ENCODE assay signal across 13 mouse cellular contexts in the genomic region with DNA sequence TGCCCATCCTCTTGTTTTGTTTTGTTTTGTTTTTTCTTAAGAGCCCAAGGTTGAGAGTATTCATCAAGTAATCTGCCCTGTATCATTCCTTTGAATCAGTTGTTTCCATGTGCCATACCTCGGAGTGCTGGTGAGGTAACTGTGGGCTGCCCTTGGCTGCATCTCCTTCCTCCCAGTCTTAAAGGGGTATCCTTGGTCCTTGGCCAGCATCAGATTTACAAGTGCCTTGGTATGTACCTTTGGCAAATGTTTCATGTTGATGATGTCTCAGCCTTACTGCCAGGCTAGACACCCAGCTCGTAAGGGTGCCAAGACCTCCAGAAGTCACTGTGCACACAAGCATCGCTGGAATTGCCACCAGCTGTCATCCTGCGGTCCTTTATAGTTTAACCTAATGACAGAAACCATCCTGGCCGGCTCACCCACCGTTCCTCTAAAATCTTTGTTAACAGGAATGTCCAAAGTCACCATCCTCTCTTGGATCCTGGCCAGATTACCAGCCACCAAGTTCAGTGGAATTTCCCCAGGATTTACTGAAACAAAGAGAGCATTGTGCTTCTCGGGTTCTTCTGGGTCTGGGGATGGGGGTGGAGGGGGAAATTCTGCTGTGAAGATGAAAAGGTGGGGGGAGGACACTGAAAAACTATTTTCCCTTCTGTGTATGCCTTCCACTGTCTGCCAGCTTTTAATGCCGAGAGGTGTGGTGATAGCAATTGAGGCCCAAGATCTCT.
DNase-seq lines count a peak whose midpoint lies in the region; ATAC-seq lines count a peak whose summit lies in the region.
"Had no signal": no experiment of that assay in that cellular context is flagged by ENCODE, and none has a peak within 500 bp of the region (broad histone marks: within the 10 kb centered on the region; RNA-seq: fewer than 3 reads in every experiment).

No protein-coding gene starts in this region.

- ATAC-seq in hindbrain, embryonic 11.5 days (ENCODE audit: low FRiP score): no peak
- no peak for ATAC-seq in hindbrain, embryonic 14.5 days (ENCODE audit: low FRiP score)

- H3K9me3 ChIP-seq in hindbrain, embryonic 11.5 days (ENCODE audit: control insufficient read depth, low read length): no peaks in the 10 kb centered on the region
- no peaks in the 10 kb centered on the region for H3K9me3 ChIP-seq in hindbrain, embryonic 14.5 days (ENCODE audit: control insufficient read depth, low read length)
- H3K9me3 ChIP-seq: embryonic facial prominence, embryonic 13.5 days; neural tube, embryonic 13.5 days had no signal

- no peaks in the 10 kb centered on the region for H3K36me3 ChIP-seq in hindbrain, embryonic 11.5 days (ENCODE audit: control insufficient read depth, insufficient read depth, low read length)
- H3K36me3 ChIP-seq in hindbrain, embryonic 14.5 days (replicated peaks; ENCODE audit: control insufficient read depth, insufficient read depth): no peaks in the 10 kb centered on the region
- H3K36me3 ChIP-seq: embryonic facial prominence, embryonic 13.5 days; neural tube, embryonic 13.5 days had no signal

- H3K9ac ChIP-seq in hindbrain, embryonic 11.5 days (ENCODE audit: low read depth, low read length): no peak overlapping the region
- no peak overlapping the region for H3K9ac ChIP-seq in hindbrain, embryonic 14.5 days
- H3K9ac ChIP-seq: embryonic facial prominence, embryonic 13.5 days; neural tube, embryonic 13.5 days had no signal

- whole genome bisulfite sequencing in hindbrain, embryonic 11.5 days: 65% methylated on average over 8 of the region's 8 CpGs
- 40% methylated on average over 8 of the region's 8 CpGs for WGBS in hindbrain, embryonic 14.5 days

- no peak overlapping the region for H3K4me2 ChIP-seq in hindbrain, embryonic 11.5 days (replicated peaks; ENCODE audit: low read depth, low read length)
- no peak overlapping the region for H3K4me2 ChIP-seq in hindbrain, embryonic 14.5 days (replicated peaks)
- H3K4me2 ChIP-seq: embryonic facial prominence, embryonic 13.5 days; neural tube, embryonic 13.5 days had no signal

- no peak overlapping the region for H3K4me3 ChIP-seq in hindbrain, embryonic 11.5 days (ENCODE audit: low read depth, low read length)
- H3K4me3 ChIP-seq in hindbrain, embryonic 14.5 days (replicated peaks; ENCODE audit: low read length): no peak overlapping the region
- H3K4me3 ChIP-seq: embryonic facial prominence, embryonic 13.5 days; neural tube, embryonic 13.5 days had no signal

- H3K4me1 ChIP-seq in hindbrain, embryonic 11.5 days (replicated peaks; ENCODE audit: control insufficient read depth, insufficient read depth, low read length): no peaks in the 10 kb centered on the region; the same call in 1 of the 2 replicates
- 0 out of 2 replicates have a peak, but pooled peaks cover 2% of the 10 kb centered on the region for H3K4me1 ChIP-seq in hindbrain, embryonic 14.5 days (replicated peaks; ENCODE audit: control insufficient read depth, insufficient read depth, low read length)

- no peak overlapping the region for H3K27ac ChIP-seq in hindbrain, embryonic 11.5 days (ENCODE audit: low read depth, low read length)
- H3K27ac ChIP-seq in hindbrain, embryonic 14.5 days: no peak overlapping the region
- H3K27ac ChIP-seq: kidney, postnatal 0 days; neural tube, embryonic 13.5 days had no signal

- peak; percentile 15 for DNase-seq in embryo, embryonic 10.5 days (ENCODE audit: low spot score)
- DNase-seq in embryo, embryonic 9.5 days (ENCODE audit: extremely low spot score): no peak
- peak; percentile 25 for DNase-seq in hindbrain, embryonic 11.5 days (ENCODE audit: low spot score)
- DNase-seq in hindbrain, embryonic 14.5 days (ENCODE audit: low spot score): no peak
- DNase-seq in urinary bladder, postnatal 14 days (ENCODE audit: low spot score): peak; percentile 9
- no peak for DNase-seq in urinary bladder, adult 18-20 months (ENCODE audit: low spot score in 2 of 2)
- no peak for DNase-seq in layer of hippocampus, adult 18-20 months (ENCODE audit: low spot score in 2 of 2)
- DNase-seq in right cerebral cortex, adult 18-20 months: no peak
- DNase-seq: cerebellum, adult 11 months; layer of hippocampus, adult 9-11 months had no signal

- no peaks in the 10 kb centered on the region for H3K27me3 ChIP-seq in hindbrain, embryonic 11.5 days (ENCODE audit: control insufficient read depth, insufficient read depth, low read length)
- H3K27me3 ChIP-seq in hindbrain, embryonic 14.5 days (ENCODE audit: control insufficient read depth, insufficient read depth, low read length): no peaks in the 10 kb centered on the region
- H3K27me3 ChIP-seq: embryonic facial prominence, embryonic 13.5 days; neural tube, embryonic 13.5 days had no signal

Comparison
In these comparisons a context has a peak if more than half of its experiments do, and no peak if none do; other contexts are left out.
1. DNase-seq: peak in embryo, embryonic 10.5 days (single experiment), hindbrain, embryonic 11.5 days (single experiment) and urinary bladder, postnatal 14 days (single experiment); none in embryo, embryonic 9.5 days (single experiment), hindbrain, embryonic 14.5 days (single experiment), urinary bladder, adult 18-20 months (0 of 2), layer of hippocampus, adult 18-20 months (0 of 2) and right cerebral cortex, adult 18-20 months (single experiment).